Mouse (Mus musculus) spleen, postnatal 4 days (tissue): ENCODE results near the gene E4f1.

Source experiments
- DNase-seq, 2 experiments: peaks; one replicate each; pipeline ENCODE4 v3.0.0; 2022; ENCODE audit warnings: low spot score in 2 of 2

Gene E4f1

DNA sequence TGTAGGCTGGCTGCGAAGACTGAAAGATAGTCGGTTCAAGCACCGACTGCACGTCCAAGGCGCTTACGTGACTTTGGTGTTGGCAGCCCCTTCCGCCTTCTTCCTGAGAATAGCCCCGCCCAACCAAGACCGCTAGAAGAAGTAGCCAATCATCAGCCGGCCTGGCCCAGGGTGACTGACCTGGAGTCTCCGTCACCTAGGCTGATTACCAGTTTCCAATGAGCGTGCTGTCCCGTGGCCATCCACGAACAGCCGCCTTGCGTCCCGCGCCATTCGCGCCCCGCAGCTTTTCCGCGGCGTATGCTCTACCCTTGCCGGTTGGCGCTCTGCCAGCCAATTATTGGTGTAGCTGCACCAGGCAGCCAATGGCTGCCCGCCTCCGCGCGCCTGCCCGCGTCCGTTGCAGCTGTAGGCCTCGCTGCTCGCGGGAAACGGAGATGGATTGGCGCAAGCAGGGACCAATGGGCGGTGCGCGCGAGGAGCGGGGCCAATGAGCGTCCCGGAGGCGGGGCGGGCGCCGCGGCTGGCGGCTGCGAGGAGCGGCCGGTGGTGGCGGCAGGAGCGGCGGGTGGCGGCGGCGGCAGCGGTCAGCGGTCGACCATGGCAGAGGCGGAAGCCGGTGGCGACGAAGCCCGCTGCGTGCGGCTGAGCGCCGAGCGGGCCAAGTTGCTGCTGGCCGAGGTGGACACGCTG lies at the start of gene E4f1, which contains the start of gene Pgp:
Gene E4f1 (minus strand): TSS at position 404 of the 693 bp plus-strand sequence.
Gene Pgp (plus strand): TSS at position 483 of the 693 bp plus-strand sequence.
- peak; percentile 98 to 99 for DNase-seq

- DNase-seq = no peak
Observed at GRCm38 (mm10) chr17:24514270-24515257, 44.5 kb upstream of the E4f1 start.

- no peak for DNase-seq
Observed at GRCm38 (mm10) chr17:24513609-24514008, 43.5 kb upstream of the E4f1 start.

GRCm38 (mm10) chr17:24507806-24508460 lies 37.8 kb upstream of the E4f1 start:
- DNase-seq = no peak

GRCm38 (mm10) chr17:24507129-24507664 lies 37.1 kb upstream of the E4f1 start:
- DNase-seq = no peak

GRCm38 (mm10) chr17:24506332-24507070 lies 36.4 kb upstream of the E4f1 start:
- DNase-seq = no peak

- DNase-seq = no peak
Observed at GRCm38 (mm10) chr17:24505286-24505955, 35.3 kb upstream of the E4f1 start.

DNA sequence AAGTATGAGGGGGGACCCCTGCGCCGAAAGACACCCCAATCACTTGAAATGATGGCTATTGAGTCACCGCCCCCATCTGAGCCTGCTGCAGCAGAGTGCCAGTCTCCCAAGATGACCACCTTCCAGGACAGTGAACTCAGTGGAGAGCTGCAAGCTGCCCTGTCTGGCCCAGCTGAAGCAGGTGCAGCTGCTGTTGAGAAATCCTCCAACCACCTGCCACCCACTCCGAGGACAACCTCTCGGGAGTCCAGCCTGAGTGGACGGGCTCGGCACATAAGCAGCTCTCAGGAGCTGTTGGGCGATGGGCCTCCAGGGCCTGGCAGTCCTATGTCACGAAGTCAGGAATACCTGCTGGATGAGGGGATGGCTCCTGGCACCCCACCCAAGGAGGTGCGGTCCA lies 34.0 kb upstream of the E4f1 start:
- no peak for DNase-seq

- no peak for DNase-seq
Observed at GRCm38 (mm10) chr17:24502208-24502607, 32.1 kb upstream of the E4f1 start.

DNA sequence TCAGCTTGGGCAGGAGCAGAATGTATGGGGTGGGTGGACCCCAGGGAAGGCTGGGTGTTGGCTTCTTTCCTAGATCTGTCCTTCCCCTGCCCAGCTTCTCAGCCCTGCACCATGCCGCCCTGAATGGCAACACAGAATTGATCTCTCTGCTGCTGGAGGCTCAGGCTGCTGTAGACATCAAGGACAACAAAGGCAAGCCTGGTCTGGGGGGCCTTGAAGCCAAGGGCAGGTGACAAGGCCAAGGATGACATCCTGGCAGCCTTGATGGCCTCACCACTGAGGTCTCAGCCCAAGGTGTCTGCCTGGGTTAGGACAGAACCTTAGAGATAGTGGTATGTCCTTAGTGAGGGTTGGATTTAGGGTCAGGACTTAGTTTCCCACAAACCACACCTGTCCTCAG lies 25.9 kb upstream of the E4f1 start:
- DNase-seq = no peak

DNA sequence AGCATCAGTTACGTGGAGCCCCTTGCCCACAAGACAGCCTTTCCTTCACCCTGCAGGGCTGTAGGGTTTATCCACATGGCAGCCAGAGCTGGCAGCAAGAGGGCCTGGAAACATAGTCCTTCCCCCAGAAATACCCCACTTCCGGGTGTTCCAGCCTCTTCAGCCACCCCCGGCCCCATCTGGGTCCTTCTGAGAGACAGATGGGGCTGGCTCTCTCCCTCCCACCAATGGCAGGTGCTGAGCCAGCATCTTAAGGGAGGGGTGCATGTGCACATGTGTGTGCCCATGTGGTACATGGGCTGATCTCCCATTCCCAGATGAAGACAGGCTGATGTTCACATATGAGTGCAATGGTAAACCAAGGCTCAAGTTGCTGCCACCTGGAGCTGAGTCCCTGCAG lies 25.3 kb upstream of the E4f1 start:
- no peak for DNase-seq

DNA sequence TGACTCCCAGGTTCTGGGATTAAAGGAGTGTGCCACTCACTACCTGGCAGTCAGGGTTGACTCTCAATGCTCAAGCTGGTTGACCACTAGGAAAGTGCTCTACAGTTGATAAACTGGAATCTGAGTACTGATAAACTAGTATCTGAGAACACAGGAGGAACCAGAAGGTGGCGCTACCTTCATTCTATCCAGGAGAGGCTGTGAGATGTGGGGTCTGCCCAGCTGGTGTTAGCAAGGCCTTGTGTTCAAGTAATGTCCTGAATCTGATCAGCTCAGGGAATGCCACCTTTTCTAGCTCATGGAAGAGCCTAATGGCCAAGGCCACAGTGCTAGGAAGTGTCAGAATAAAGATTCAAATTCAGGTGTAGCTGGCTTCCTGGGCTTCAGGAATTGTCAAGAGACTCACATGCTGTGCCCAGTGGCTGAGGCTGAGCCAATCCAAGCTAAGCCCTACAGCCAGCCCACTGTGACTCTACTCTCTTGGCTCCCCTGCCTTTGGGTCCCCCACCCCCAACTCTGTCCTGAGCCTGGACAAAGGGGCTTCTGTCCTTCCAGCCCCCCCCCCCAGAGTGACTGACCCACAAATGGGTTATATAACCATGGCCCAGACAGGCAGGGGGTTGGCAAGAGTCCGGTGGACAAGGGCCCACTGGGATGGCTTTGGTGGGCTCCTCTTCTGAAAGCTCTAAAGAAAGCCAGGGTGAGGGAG lies 24.7 kb upstream of the E4f1 start:
- DNase-seq = peak; percentile 48 to 73

GRCm38 (mm10) chr17:24490399-24490798 lies 20.3 kb upstream of the E4f1 start:
- no peak for DNase-seq

GRCm38 (mm10) chr17:24489265-24490030 lies 19.3 kb upstream of the E4f1 start:
- no peak for DNase-seq

- DNase-seq = peak in 1 of 2 experiments; percentile 69
Observed at GRCm38 (mm10) chr17:24488662-24489264, 18.6 kb upstream of the E4f1 start.

DNA sequence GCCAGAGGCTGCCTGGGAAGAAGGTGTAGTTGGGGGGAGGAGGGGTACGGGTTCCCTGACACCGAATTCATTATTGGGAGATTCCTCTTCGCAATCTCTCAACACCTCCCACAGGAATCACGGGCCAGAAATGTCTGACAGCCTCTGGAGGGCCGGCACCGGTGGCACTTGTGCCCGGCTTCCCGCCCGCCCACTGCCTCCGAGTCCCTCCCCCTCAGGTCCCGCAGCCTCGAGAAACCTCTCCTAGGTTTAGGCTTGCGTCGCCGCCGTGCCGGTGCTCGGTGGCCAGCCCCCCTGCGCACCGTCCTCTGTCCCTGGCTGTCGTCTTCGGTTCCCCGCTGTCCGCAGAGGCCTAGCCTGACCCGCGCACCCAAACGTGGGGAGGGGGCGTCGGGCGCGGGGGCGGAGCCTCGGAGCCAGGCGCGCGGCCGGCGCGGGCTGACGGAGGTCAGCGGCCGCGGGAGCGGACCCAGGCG lies 18.1 kb upstream of the E4f1 start, which contains the start of gene Caskin1:
Gene Caskin1 (plus strand): TSS at position 416 of the 476 bp plus-strand sequence.
- DNase-seq = no peak

- no peak for DNase-seq
Observed at GRCm38 (mm10) chr17:24485090-24485860, 15.2 kb upstream of the E4f1 start.

DNA sequence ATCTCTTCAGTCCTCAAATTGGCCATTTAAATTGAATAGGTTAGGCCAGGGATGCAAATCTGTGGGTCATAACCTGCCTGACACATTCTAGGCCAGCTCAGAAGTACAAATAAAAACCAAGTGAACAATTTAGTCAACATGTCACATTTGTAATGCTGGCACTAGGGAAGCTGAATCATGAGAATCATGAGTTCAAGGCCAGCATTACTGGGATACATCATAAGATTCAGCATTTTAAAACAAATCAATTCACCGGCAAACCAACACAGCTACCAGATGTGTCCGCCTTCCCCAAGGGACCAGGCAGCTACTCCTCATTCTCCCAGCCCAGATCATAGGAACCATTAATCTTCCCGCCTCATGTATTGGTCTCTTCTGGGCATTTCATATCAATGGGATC lies 13.4 kb upstream of the E4f1 start:
- no peak for DNase-seq
